Mouse (Mus musculus): ENCODE measurements around the gene Nfix. TPM values are rescaled to one million over a fixed set of nuclear protein-coding genes. Genes with fewer than 3 reads are reported as not detected.

Nfix gene
- polyA plus RNA-seq, 1 experiment: 98.5 TPM

GRCm38 (mm10) chr8:84780949-84781680, 19.0 kb downstream of the Nfix start:
- DNase-seq: peak; percentile 41 to 54
- no peak for TF ChIP-seq CTCF (IDR thresholded peaks at IDR 0.05; ENCODE audit: borderline replicate concordance, insufficient read depth, low read depth, low read length)
- 28% methylated on average over 6 of the region's 6 CpGs for WGBS
- Histone ChIP-seq H3K4me3 (replicated peaks; ENCODE audit: insufficient read depth, low read depth, low read length) (no peak overlapping the region), H3K27me3 (ENCODE audit: control insufficient read depth, insufficient read depth, low read length) (no peaks in the 10 kb centered on the region), H3K27ac (ENCODE audit: insufficient read depth, low read length) (peak overlapping the region; percentile 85), H3K4me1 (ENCODE audit: control insufficient read depth, insufficient read depth, low read length) (peaks cover 57% of the 10 kb centered on the region)

DNA sequence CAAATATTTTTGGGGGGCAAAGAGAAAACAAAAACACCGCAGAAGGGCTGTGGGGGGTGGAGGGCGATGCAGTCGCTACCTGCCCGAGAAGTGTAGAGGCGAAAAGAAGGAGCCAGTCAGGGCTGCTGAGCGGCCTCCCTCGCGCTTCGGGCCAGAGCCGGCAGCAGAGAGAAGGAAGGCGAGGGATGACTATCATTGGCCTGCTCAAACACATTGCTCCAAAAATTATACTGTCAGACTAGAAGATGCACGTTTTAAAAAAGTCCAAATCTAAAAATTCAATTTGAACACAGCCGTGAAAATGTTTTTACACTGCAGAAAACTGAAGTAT, 20.0 kb downstream of the Nfix start:
- peaks cover 58% of the 10 kb centered on the region for H3K4me1 ChIP-seq (ENCODE audit: control insufficient read depth, insufficient read depth, low read length)

DNA sequence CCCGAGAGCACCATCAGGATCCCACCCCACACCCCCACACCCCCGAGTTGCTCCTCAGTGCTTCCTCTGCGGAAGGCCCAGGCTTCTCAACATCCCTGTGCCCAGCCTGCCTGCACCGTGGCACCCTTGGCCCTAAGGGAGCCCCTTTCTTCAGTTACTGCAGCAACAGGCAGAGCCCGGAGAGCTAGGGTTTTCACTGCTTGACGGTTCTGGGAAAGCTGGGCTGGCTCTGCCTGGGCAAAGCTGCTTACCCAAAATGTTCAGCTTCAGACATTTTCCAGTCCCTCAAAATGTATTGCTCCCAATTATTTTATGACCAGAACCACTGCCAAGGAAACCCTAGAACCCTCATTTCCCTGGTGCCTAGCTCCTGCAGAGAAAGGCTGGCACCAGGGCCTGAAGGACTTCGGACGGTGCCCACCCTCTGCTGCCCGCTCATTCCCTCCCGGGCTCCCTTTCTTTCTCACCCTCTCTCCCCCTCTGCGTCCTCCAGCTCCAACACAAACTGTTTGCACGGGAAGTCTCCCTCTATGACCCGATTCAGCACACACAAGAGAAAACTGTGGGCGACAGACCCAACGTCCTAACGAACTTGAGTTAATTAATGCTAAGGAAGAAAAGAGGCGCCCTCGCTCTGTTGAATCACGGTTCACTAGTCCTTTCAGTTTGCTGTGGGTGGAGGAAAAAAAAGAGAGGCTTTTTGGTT, 20.5 kb downstream of the Nfix start:
- WGBS: 18% methylated on average over 19 of the region's 19 CpGs
- H3K27ac ChIP-seq (ENCODE audit: insufficient read depth, low read length): peak overlapping the region; percentile 79
- H3K4me1 ChIP-seq (ENCODE audit: control insufficient read depth, insufficient read depth, low read length): peaks cover 57% of the 10 kb centered on the region
- H3K27me3 ChIP-seq (ENCODE audit: control insufficient read depth, insufficient read depth, low read length): no peaks in the 10 kb centered on the region
- DNase-seq: peak; percentile 45 to 66
- H3K4me3 ChIP-seq (replicated peaks; ENCODE audit: insufficient read depth, low read depth, low read length): peak overlapping the region; percentile 22
- TF ChIP-seq POLR2A (IDR thresholded peaks at IDR 0.05; ENCODE audit: borderline replicate concordance, insufficient read depth, low read length) (no peak), CTCF (IDR thresholded peaks at IDR 0.05; ENCODE audit: borderline replicate concordance, insufficient read depth, low read depth, low read length) (no peak)

More for the DNA sequence above, 20.0 kb downstream of the Nfix start:
- Histone ChIP-seq H3K27me3 (ENCODE audit: control insufficient read depth, insufficient read depth, low read length) (no peaks in the 10 kb centered on the region), H3K4me3 (replicated peaks; ENCODE audit: insufficient read depth, low read depth, low read length) (peak overlapping the region; percentile 7), H3K27ac (ENCODE audit: insufficient read depth, low read length) (peak overlapping the region; percentile 79)
- DNase-seq: peak in 1 of 2 experiments; percentile 51
- TF ChIP-seq POLR2A (IDR thresholded peaks at IDR 0.05; ENCODE audit: borderline replicate concordance, insufficient read depth, low read length): no peak
- no peak for TF ChIP-seq CTCF (IDR thresholded peaks at IDR 0.05; ENCODE audit: borderline replicate concordance, insufficient read depth, low read depth, low read length)
- 14% methylated on average over 13 of the region's 13 CpGs for WGBS

DNA sequence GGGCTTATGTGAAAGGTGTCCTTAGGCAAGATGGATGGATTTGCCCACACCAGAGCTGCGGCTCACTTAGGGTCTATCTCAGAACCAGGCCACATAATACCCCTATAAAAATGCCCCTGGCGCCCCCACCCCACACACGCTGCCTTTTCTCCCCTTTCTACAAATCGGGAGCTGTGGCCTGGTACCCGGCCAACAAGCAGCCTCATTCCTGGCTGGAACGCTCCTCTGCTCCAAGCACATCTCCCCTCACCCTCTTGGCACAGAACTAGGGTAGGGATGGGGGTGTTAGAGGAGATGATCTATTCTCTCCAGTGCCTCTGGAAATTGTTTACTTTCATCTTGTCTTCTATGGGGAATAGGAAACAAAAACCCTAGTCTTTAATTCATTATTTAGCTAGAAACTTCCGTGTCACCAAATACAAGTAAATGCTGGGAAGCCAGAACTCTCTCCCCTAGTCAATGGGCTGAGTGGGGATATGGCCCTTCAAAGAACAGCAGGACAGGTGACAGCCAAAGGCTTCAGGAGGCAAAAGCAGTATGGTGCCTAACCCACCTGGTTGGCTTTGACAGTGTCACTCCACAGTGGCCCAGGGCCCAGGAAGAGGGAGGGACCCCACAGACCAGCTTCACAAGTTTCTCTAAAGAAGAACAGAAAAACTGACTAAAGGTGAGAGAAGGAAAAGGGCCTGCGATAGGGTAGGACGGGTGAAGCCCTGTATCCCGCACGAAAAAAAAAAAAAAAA, 21.3 kb downstream of the Nfix start:
- TF ChIP-seq POLR2A (IDR thresholded peaks at IDR 0.05; ENCODE audit: borderline replicate concordance, insufficient read depth, low read length): no peak
- TF ChIP-seq CTCF (IDR thresholded peaks at IDR 0.05; ENCODE audit: borderline replicate concordance, insufficient read depth, low read depth, low read length): no peak
- Histone ChIP-seq H3K4me1 (ENCODE audit: control insufficient read depth, insufficient read depth, low read length) (peaks cover 54% of the 10 kb centered on the region), H3K27me3 (ENCODE audit: control insufficient read depth, insufficient read depth, low read length) (no peaks in the 10 kb centered on the region), H3K4me3 (replicated peaks; ENCODE audit: insufficient read depth, low read depth, low read length) (no peak overlapping the region), H3K27ac (ENCODE audit: insufficient read depth, low read length) (peak overlapping the region; percentile 80)
- peak in 1 of 2 experiments; percentile 46 for DNase-seq
- WGBS: 19% methylated on average over 11 of the region's 11 CpGs

GRCm38 (mm10) chr8:84777899-84778637, 22.1 kb downstream of the Nfix start:
- WGBS: 37% methylated on average over 10 of the region's 10 CpGs

GRCm38 (mm10) chr8:84776569-84776968, 23.6 kb downstream of the Nfix start:
- no peak overlapping the region for H3K4me3 ChIP-seq (replicated peaks; ENCODE audit: insufficient read depth, low read depth, low read length)
- 80% methylated on average over 1 of the region's 1 CpGs for WGBS
- H3K27me3 ChIP-seq (ENCODE audit: control insufficient read depth, insufficient read depth, low read length): no peaks in the 10 kb centered on the region
- peaks cover 46% of the 10 kb centered on the region for H3K4me1 ChIP-seq (ENCODE audit: control insufficient read depth, insufficient read depth, low read length)
- no peak for TF ChIP-seq CTCF (IDR thresholded peaks at IDR 0.05; ENCODE audit: borderline replicate concordance, insufficient read depth, low read depth, low read length)
- no peak for TF ChIP-seq POLR2A (IDR thresholded peaks at IDR 0.05; ENCODE audit: borderline replicate concordance, insufficient read depth, low read length)
- peak overlapping the region; percentile 14 for H3K27ac ChIP-seq (ENCODE audit: insufficient read depth, low read length)
- no peak for DNase-seq

More at GRCm38 (mm10) chr8:84777899-84778637, 22.1 kb downstream of the Nfix start:
- no peak overlapping the region for H3K4me3 ChIP-seq (replicated peaks; ENCODE audit: insufficient read depth, low read depth, low read length)
- TF ChIP-seq CTCF (IDR thresholded peaks at IDR 0.05; ENCODE audit: borderline replicate concordance, insufficient read depth, low read depth, low read length) (no peak), POLR2A (IDR thresholded peaks at IDR 0.05; ENCODE audit: borderline replicate concordance, insufficient read depth, low read length) (no peak)
- H3K27me3 ChIP-seq (ENCODE audit: control insufficient read depth, insufficient read depth, low read length): no peaks in the 10 kb centered on the region
- peak overlapping the region; percentile 80 for H3K27ac ChIP-seq (ENCODE audit: insufficient read depth, low read length)
- peak; percentile 37 to 51 for DNase-seq
- peaks cover 51% of the 10 kb centered on the region for H3K4me1 ChIP-seq (ENCODE audit: control insufficient read depth, insufficient read depth, low read length)

DNA sequence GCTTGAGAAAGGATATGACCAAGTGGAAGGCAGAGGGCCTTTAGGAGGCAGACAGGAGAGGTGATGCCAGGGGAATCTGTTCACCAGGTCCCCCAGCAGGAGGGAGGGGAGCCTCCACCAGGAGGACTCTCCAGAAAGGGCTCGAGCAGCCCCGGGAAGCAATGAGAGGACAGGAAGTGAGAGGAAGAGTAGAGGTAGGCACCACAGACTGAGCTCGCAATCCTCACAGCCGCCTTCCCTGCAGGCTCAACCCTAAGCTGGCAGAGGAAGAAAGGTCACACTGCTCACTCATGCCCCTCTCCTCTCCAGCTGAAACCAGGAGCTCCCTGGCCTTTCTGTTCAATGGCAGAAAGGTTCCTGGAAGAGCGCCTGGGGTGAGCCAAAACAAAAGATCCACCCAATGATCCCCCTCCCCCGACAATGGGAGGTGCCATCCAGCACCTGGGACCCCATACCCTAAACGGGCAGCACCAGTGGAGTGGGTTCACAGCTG, 24.5 kb downstream of the Nfix start:
- no peak for TF ChIP-seq POLR2A (IDR thresholded peaks at IDR 0.05; ENCODE audit: borderline replicate concordance, insufficient read depth, low read length)
- no peak for TF ChIP-seq CTCF (IDR thresholded peaks at IDR 0.05; ENCODE audit: borderline replicate concordance, insufficient read depth, low read depth, low read length)
- Histone ChIP-seq H3K4me3 (replicated peaks; ENCODE audit: insufficient read depth, low read depth, low read length) (no peak overlapping the region), H3K27ac (ENCODE audit: insufficient read depth, low read length) (peak overlapping the region; percentile 99), H3K4me1 (ENCODE audit: control insufficient read depth, insufficient read depth, low read length) (peaks cover 40% of the 10 kb centered on the region), H3K27me3 (ENCODE audit: control insufficient read depth, insufficient read depth, low read length) (no peaks in the 10 kb centered on the region)
- WGBS: 16% methylated on average over 7 of the region's 7 CpGs
- DNase-seq: peak in 1 of 2 experiments; percentile 51

Measured in cerebellum, adult 2 months (tissue).